Mouse (Mus musculus): Measurements from ENCODE around the gene Ssu72. TPM values are rescaled to one million over a fixed set of nuclear protein-coding genes. Genes with fewer than 3 reads are reported as not detected.

The Ssu72 gene
- polyA plus RNA-seq, 1 experiment = 141 TPM

DNA sequence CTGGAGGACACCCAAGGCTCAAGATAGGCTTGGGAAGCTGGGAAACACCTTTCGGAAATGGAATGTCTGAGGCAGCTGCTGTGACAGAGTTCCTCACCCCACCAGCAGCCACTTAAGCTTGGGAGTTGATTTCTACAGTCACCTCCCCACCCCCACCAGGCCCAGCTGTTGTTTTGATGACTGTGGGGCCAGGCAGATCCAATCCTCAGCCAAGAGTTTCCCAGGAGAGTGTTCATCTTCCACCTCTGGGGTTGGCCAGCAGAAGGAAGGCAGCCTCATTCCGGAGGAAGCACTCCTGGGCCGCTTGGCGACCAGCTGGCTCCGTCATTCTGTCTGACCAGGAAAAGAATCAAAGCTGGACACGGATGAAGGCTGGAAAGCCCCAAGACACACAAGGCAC lies 76.3 kb downstream of the Ssu72 start:
- peak; percentile 32 to 48 for DNase-seq
- peaks cover 3% of the 10 kb centered on the region for H3K4me1 ChIP-seq (ENCODE audit: control insufficient read depth, insufficient read depth, low read length)
- TF ChIP-seq POLR2A (IDR thresholded peaks at IDR 0.05; ENCODE audit: borderline replicate concordance, insufficient read depth, low read length) (no peak), CTCF (IDR thresholded peaks at IDR 0.05; ENCODE audit: borderline replicate concordance, insufficient read depth, low read depth, low read length) (no peak)
- peak overlapping the region; percentile 13 for H3K27ac ChIP-seq (ENCODE audit: insufficient read depth, low read length)
- no peak overlapping the region for H3K4me3 ChIP-seq (replicated peaks; ENCODE audit: insufficient read depth, low read depth, low read length)
- 30% methylated on average over 6 of the region's 6 CpGs for WGBS
- H3K27me3 ChIP-seq (ENCODE audit: control insufficient read depth, insufficient read depth, low read length) = no peaks in the 10 kb centered on the region

Other genes with a start within 250 kb of the Ssu72 start
- 9.4 and 12.1 TPM in 2 replicates for gene Tmem52, start 235.7 kb upstream of the Ssu72 start, polyA plus RNA-seq (2012; rRNA removed)
- gene Gnb1, start 213.4 kb upstream of the Ssu72 start, polyA plus RNA-seq (2012; rRNA removed) = 512 and 552 TPM in 2 replicates
- gene Nadk, start 142.4 kb upstream of the Ssu72 start, polyA plus RNA-seq (2012; rRNA removed) = 59.0 and 60.2 TPM in 2 replicates
- 20.3 and 20.5 TPM in 2 replicates for gene Slc35e2, start 103.4 kb upstream of the Ssu72 start, polyA plus RNA-seq (2012; rRNA removed)
- 57.8 and 63.7 TPM in 2 replicates for gene Cdk11b, start 79.9 kb upstream of the Ssu72 start, polyA plus RNA-seq (2012; rRNA removed)
- gene Gm10563, start 59.4 kb upstream of the Ssu72 start, polyA plus RNA-seq (2012; rRNA removed) = not detected in 2 replicates
- gene Mmp23, start 51.4 kb upstream of the Ssu72 start, polyA plus RNA-seq (2012; rRNA removed) = 38.1 and 39.4 TPM in 2 replicates
- 146 and 152 TPM in 2 replicates for gene Mib2, start 35.6 kb upstream of the Ssu72 start, polyA plus RNA-seq (2012; rRNA removed)
- 112 and 114 TPM in 2 replicates for gene Fndc10, start 10.5 kb upstream of the Ssu72 start, polyA plus RNA-seq (2012; rRNA removed)
- gene Tmem240, start 30.0 kb downstream of the Ssu72 start, polyA plus RNA-seq (2012; rRNA removed) = 123 and 133 TPM in 2 replicates
- 114 and 123 TPM in 2 replicates for gene Atad3a, start 56.3 kb downstream of the Ssu72 start, polyA plus RNA-seq (2012; rRNA removed)
- 33.8 and 35.4 TPM in 2 replicates for gene Vwa1, start 69.9 kb downstream of the Ssu72 start, polyA plus RNA-seq (2012; rRNA removed)
- 61.7 and 81.7 TPM in 2 replicates for gene Tmem88b, start 81.1 kb downstream of the Ssu72 start, polyA plus RNA-seq (2012; rRNA removed)
- gene Ankrd65, start 85.6 kb downstream of the Ssu72 start, polyA plus RNA-seq (2012; rRNA removed) = 0.13 and 0.16 TPM in 2 replicates
- gene Mrpl20, start 98.1 kb downstream of the Ssu72 start, polyA plus RNA-seq (2012; rRNA removed) = 109 TPM in 2 replicates
- 171 and 172 TPM in 2 replicates for gene Ccnl2, start 107.7 kb downstream of the Ssu72 start, polyA plus RNA-seq (2012; rRNA removed)
- 155 and 159 TPM in 2 replicates for gene Aurkaip1, start 126.5 kb downstream of the Ssu72 start, polyA plus RNA-seq (2012; rRNA removed)
- 23.8 and 29.7 TPM in 2 replicates for gene Mxra8, start 134.9 kb downstream of the Ssu72 start, polyA plus RNA-seq (2012; rRNA removed)
- gene Dvl1, start 142.6 kb downstream of the Ssu72 start, polyA plus RNA-seq (2012; rRNA removed) = 160 and 163 TPM in 2 replicates
- gene Tas1r3, start 158.6 kb downstream of the Ssu72 start, polyA plus RNA-seq (2012; rRNA removed) = 0.87 and 1.0 TPM in 2 replicates
- gene Cptp, start 164.6 kb downstream of the Ssu72 start, polyA plus RNA-seq (2012; rRNA removed) = 40.5 and 45.1 TPM in 2 replicates
- gene Ints11, start 164.7 kb downstream of the Ssu72 start, polyA plus RNA-seq (2012; rRNA removed) = 50.1 and 52.2 TPM in 2 replicates
- gene Pusl1, start 187.0 kb downstream of the Ssu72 start, polyA plus RNA-seq (2012; rRNA removed) = 69.9 and 70.1 TPM in 2 replicates
- 98.5 and 99.2 TPM in 2 replicates for gene Acap3, start 187.0 kb downstream of the Ssu72 start, polyA plus RNA-seq (2012; rRNA removed)
- 78.4 and 83.8 TPM in 2 replicates for gene Ube2j2, start 239.0 kb downstream of the Ssu72 start, polyA plus RNA-seq (2012; rRNA removed)